Mouse (Mus musculus) splenic B cell, adult 2 months (primary cell): Measurements from ENCODE around the gene Slc10a7.

ENCODE experiments used
- DNase-seq: peaks from one replicate; pipeline ENCODE4 v3.0.0-alpha.2; 2011; ENCODE audit warnings: low read depth, low spot score
- H3K27me3 ChIP-seq: 2 replicates; pipeline ENCODE4 v1.6.1; 2012; ENCODE audit warnings: mild to moderate bottlenecking, low read length, moderate library complexity, mixed read lengths; ENCODE audit not compliant: control insufficient read depth, poor library complexity, insufficient read depth, severe bottlenecking
- H3K36me3 ChIP-seq: 2 replicates; pipeline ENCODE4 v1.6.1; 2012; ENCODE audit warnings: mild to moderate bottlenecking, low read length, moderate library complexity, mixed read lengths; ENCODE audit not compliant: control insufficient read depth, poor library complexity, insufficient read depth, severe bottlenecking

Gene Slc10a7

GRCm38 (mm10) chr8:78738304-78738703 lies 229.2 kb downstream of the Slc10a7 start:
- DNase-seq = no peak
- no peaks in the 10 kb centered on the region for H3K36me3 ChIP-seq
- H3K27me3 ChIP-seq = no peaks in the 10 kb centered on the region

GRCm38 (mm10) chr8:78740936-78741335 lies 231.8 kb downstream of the Slc10a7 start:
- H3K36me3 ChIP-seq = no peaks in the 10 kb centered on the region
- H3K27me3 ChIP-seq = no peaks in the 10 kb centered on the region
- DNase-seq = no peak

GRCm38 (mm10) chr8:78741496-78741895 lies 232.3 kb downstream of the Slc10a7 start:
- DNase-seq = no peak
- Histone ChIP-seq H3K27me3 (no peaks in the 10 kb centered on the region), H3K36me3 (no peaks in the 10 kb centered on the region)

- DNase-seq = no peak
- Histone ChIP-seq H3K36me3 (no peaks in the 10 kb centered on the region), H3K27me3 (no peaks in the 10 kb centered on the region)
Observed at GRCm38 (mm10) chr8:78741965-78742364, 232.8 kb downstream of the Slc10a7 start.

- no peak for DNase-seq
- Histone ChIP-seq H3K36me3 (no peaks in the 10 kb centered on the region), H3K27me3 (no peaks in the 10 kb centered on the region)
Observed at GRCm38 (mm10) chr8:78742453-78742852, 233.3 kb downstream of the Slc10a7 start.

- no peaks in the 10 kb centered on the region for H3K27me3 ChIP-seq
- H3K36me3 ChIP-seq = no peaks in the 10 kb centered on the region
- DNase-seq = no peak
Observed at GRCm38 (mm10) chr8:78747052-78747451, 237.9 kb downstream of the Slc10a7 start.

GRCm38 (mm10) chr8:78748701-78749100 lies 239.6 kb downstream of the Slc10a7 start:
- Histone ChIP-seq H3K27me3 (no peaks in the 10 kb centered on the region), H3K36me3 (no peaks in the 10 kb centered on the region)
- no peak for DNase-seq

GRCm38 (mm10) chr8:78749861-78750825 lies 241.0 kb downstream of the Slc10a7 start:
- H3K27me3 ChIP-seq = no peaks in the 10 kb centered on the region
- no peaks in the 10 kb centered on the region for H3K36me3 ChIP-seq
- no peak for DNase-seq

GRCm38 (mm10) chr8:78751151-78751550 lies 242.0 kb downstream of the Slc10a7 start:
- Histone ChIP-seq H3K36me3 (no peaks in the 10 kb centered on the region), H3K27me3 (no peaks in the 10 kb centered on the region)
- no peak for DNase-seq

GRCm38 (mm10) chr8:78754986-78755385 lies 245.8 kb downstream of the Slc10a7 start:
- H3K36me3 ChIP-seq = no peaks in the 10 kb centered on the region
- no peak for DNase-seq
- no peaks in the 10 kb centered on the region for H3K27me3 ChIP-seq

- no peaks in the 10 kb centered on the region for H3K27me3 ChIP-seq
- DNase-seq = no peak
- no peaks in the 10 kb centered on the region for H3K36me3 ChIP-seq
Observed at GRCm38 (mm10) chr8:78759139-78759538, 250.0 kb downstream of the Slc10a7 start.

- DNase-seq = no peak
- no peaks in the 10 kb centered on the region for H3K36me3 ChIP-seq
- no peaks in the 10 kb centered on the region for H3K27me3 ChIP-seq
Observed at GRCm38 (mm10) chr8:78764976-78765375, 255.8 kb downstream of the Slc10a7 start.

- Histone ChIP-seq H3K27me3 (no peaks in the 10 kb centered on the region), H3K36me3 (no peaks in the 10 kb centered on the region)
- DNase-seq = no peak
Observed at GRCm38 (mm10) chr8:78765556-78765955, 256.4 kb downstream of the Slc10a7 start.

GRCm38 (mm10) chr8:78770584-78770983 lies 261.4 kb downstream of the Slc10a7 start:
- Histone ChIP-seq H3K27me3 (no peaks in the 10 kb centered on the region), H3K36me3 (no peaks in the 10 kb centered on the region)
- DNase-seq = no peak

- H3K36me3 ChIP-seq = no peaks in the 10 kb centered on the region
- DNase-seq = no peak
- H3K27me3 ChIP-seq = no peaks in the 10 kb centered on the region
Observed at GRCm38 (mm10) chr8:78771256-78771655, 262.1 kb downstream of the Slc10a7 start.
